Mouse (Mus musculus): ENCODE data around the gene Lsm4.

DNA sequence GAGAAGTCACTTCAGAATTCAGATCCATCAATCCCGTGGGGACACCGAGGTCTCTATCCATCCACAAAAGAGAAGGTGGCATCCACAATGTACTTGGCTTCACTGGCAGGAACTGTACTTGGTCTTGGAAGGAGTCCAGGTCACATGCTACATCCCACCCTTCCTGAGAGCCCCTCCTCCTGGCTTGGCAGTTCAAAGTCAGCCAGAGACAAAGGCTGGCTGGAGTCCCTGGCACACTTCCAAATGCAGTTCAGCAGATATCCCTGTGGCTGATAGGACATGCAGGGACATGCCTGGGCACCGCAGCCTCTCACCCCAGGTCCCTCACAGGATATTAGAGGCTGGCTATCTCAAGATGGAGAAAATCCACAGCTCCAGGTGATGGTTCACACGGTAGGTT lies 23.7 kb upstream of the Lsm4 start:
- TF ChIP-seq CTCF (conservative IDR thresholded peaks at IDR 0.05; ENCODE audit: low read length), result no peak
- no peak for TF ChIP-seq NANOG (IDR thresholded peaks at IDR 0.05; ENCODE audit: borderline replicate concordance, low read length)

All from E14TG2a.4 (cell line).